Mouse (Mus musculus) midbrain, embryonic 13.5 days (tissue): ENCODE data around the gene Slc1a3. TPM values are rescaled to one million over a fixed set of nuclear protein-coding genes. Genes with fewer than 3 reads are reported as not detected.
A peak's percentile ranks its signal among the peaks of the same experiment; 100 is the strongest.
"Not testable (repeated sequence)": the region's sequence is repeated elsewhere in the genome, so short reads cannot be mapped to it uniquely, and the experiment has no call there.

Experiments used
- ATAC-seq: fragments of 200-750 bp; cut with Nextera tagmentation; 2 replicates; pipeline ENCODE4 v1.8.0; 2017; ENCODE audit warnings: mild to moderate bottlenecking, moderate TSS enrichment, moderate library complexity
- H3K27ac ChIP-seq: fragments of 300-500 bp; sonication (generic); 2 replicates; pipeline ENCODE4 v1.5.1; 2015; ENCODE audit warnings: inconsistent platforms, mild to moderate bottlenecking, moderate library complexity
- H3K27me3 ChIP-seq: fragments of 300-500 bp; sonication (generic); 2 replicates; pipeline ENCODE4 v1.6.1; 2015; ENCODE audit warnings: mild to moderate bottlenecking, inconsistent platforms
- H3K36me3 ChIP-seq: fragments of 300-500 bp; sonication (generic); 2 replicates; pipeline ENCODE4 v1.6.1; 2015; ENCODE audit warnings: mild to moderate bottlenecking, inconsistent platforms
- H3K4me1 ChIP-seq: fragments of 300-500 bp; sonication (generic); replicated peaks from 2 replicates; pipeline ENCODE4 v1.6.1; 2015; ENCODE audit warnings: inconsistent platforms
- H3K4me2 ChIP-seq: fragments of 300-500 bp; sonication (generic); replicated peaks from 2 replicates; pipeline ENCODE4 v1.6.1; 2015; ENCODE audit warnings: moderate library complexity, mild to moderate bottlenecking, inconsistent platforms
- H3K4me3 ChIP-seq: fragments of 300-500 bp; sonication (generic); replicated peaks from 2 replicates; pipeline ENCODE4 v1.5.1; 2015; ENCODE audit warnings: mild to moderate bottlenecking, inconsistent platforms
- H3K9ac ChIP-seq: fragments of 300-500 bp; sonication (generic); replicated peaks from 2 replicates; pipeline ENCODE4 v1.6.1; 2015; ENCODE audit warnings: mild to moderate bottlenecking, inconsistent platforms
- H3K9me3 ChIP-seq: fragments of 300-500 bp; sonication (generic); 2 replicates; pipeline ENCODE4 v1.6.1; 2016; ENCODE audit warnings: mild to moderate bottlenecking, inconsistent platforms
- WGBS: fragments of 180-500 bp; shearing (Covaris S2); methylation state at CpG from one replicate; pipeline ENCODE4 v1.1.7; 2015; 5-methylcytosine and 5-hydroxymethylcytosine counted together
- polyA plus RNA-seq: library from polyadenylated mRNA; unstranded; fragments of >200 nt; fragmentation: Nextera tagmentation; extraction: Ambion mirVana; gene quantifications from 2 replicates; pipeline ENCODE4 v1.2.1, GENCODE M21; 2015

Slc1a3 gene
- polyA plus RNA-seq, 1 experiment from 2014 or later, result 85.4 TPM

DNA sequence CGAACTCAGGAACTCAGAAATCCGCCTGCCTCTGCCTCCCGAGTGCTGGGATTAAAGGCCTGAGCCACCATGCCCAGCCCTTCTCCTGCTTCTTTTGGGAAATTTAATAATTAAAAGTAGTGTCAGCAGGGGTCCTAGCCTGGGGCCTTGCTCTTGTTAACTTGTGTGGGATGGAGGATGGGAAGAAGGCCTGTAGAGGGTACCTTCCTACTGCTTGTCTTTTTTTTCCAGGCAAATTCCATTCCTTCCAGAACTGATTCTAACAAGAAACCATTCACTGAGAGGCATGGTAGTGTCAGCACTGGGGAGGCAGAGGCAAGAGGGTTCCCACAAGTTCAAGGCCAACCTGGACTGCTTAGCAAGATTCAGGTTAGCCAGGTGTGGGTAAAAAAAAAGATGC, 11.2 kb upstream of the Slc1a3 start:
- Histone ChIP-seq H3K4me3 (no peak overlapping the region), H3K36me3 (no peaks in the 10 kb centered on the region), H3K9ac (no peak overlapping the region), H3K9me3 (0 out of 2 replicates have a peak, but pooled peaks cover 2% of the 10 kb centered on the region), H3K4me2 (no peak overlapping the region), H3K27me3 (no peaks in the 10 kb centered on the region), H3K4me1 (no peaks in the 10 kb centered on the region), H3K27ac (no peak overlapping the region)
- 93% methylated on average over 3 of the region's 3 CpGs for WGBS
- ATAC-seq, result no peak

DNA sequence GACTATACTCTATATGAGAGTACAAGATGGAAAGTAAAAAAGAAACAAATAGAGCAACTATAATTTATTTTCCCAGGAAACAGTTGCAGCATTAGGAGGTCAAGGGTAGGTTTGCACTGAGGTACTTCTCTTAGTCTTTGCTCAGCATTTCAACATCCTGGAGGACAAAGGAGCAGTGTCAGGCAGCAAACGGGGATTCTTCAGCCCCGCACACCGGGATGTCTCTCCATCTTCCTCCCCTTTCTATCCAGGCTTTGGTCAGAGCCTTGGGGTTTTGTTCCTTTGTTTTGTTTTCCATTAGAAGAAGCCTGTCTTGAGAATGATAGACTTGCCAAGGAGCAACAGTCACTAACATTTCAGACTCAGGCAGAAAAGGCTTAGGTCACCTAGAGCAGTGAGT, 10.4 kb upstream of the Slc1a3 start:
- H3K27me3 ChIP-seq, result no peaks in the 10 kb centered on the region
- WGBS, result 13% methylated on average over 3 of the region's 3 CpGs
- H3K4me2 ChIP-seq, result no peak overlapping the region
- H3K27ac ChIP-seq, result no peak overlapping the region
- ATAC-seq, result no peak
- H3K4me3 ChIP-seq, result no peak overlapping the region
- no peak overlapping the region for H3K9ac ChIP-seq
- H3K4me1 ChIP-seq, result peaks cover 3% of the 10 kb centered on the region; the same call in 1 of the 2 replicates
- H3K9me3 ChIP-seq, result 0 out of 2 replicates have a peak, but pooled peaks cover 2% of the 10 kb centered on the region
- no peaks in the 10 kb centered on the region for H3K36me3 ChIP-seq

DNA sequence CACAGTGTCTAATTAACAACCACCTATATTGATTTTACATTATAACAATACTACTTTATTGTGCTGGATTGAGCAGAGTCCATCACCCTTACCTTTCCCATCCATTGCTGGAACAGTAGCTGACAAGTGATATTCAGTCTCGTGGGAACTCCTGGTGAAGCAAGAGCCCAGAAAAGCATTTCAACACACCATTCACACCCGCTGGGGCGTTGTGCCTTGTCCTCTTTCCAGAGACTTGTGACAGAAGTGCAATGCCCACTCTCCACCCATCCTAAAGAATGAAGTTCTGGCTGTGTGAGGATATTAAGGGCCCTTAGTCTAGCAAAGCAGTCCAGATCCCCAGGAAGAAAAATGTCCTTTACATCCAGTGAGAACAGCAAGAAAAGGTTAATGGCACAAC, 7.9 kb upstream of the Slc1a3 start:
- no peaks in the 10 kb centered on the region for H3K36me3 ChIP-seq
- ATAC-seq, result no peak
- no peak overlapping the region for H3K4me3 ChIP-seq
- H3K4me2 ChIP-seq, result no peak overlapping the region
- H3K9ac ChIP-seq, result no peak overlapping the region
- H3K4me1 ChIP-seq, result peaks cover 3% of the 10 kb centered on the region; the same call in 1 of the 2 replicates
- no peaks in the 10 kb centered on the region for H3K27me3 ChIP-seq
- WGBS, result 86% methylated on average over 3 of the region's 3 CpGs
- H3K27ac ChIP-seq, result no peak overlapping the region
- 0 out of 2 replicates have a peak, but pooled peaks cover under 1% of the 10 kb centered on the region for H3K9me3 ChIP-seq

DNA sequence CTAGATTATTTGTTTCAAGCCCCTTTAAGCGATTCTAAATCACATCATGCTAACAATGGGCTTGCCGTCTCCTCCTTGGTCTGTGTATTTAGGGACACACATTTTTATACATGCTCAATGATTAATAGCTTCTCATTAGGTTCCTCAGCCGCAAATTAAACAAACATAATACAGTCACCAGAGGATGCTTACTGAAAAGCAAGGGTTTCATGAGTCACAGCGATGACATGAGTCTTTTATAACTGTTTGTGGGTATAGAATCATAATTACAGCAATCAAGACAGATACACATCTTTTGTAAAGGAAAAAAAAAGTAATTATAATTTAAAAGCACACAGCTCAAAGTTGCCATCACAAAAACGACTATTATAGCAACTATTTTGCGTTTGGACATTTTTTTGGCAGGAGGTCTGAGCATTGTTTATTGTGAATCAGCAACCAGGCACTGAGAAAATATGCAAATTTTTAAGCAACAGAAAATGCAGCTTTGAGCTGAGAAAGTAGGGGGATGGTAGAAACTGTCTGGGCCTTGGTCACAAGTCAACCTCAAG, 6.5 kb upstream of the Slc1a3 start:
- H3K4me3 ChIP-seq, result no peak overlapping the region
- 27% methylated on average over 6 of the region's 6 CpGs for WGBS
- ATAC-seq, result 0 out of 2 replicates have a peak, but pooled peaks have one; percentile 24

DNA sequence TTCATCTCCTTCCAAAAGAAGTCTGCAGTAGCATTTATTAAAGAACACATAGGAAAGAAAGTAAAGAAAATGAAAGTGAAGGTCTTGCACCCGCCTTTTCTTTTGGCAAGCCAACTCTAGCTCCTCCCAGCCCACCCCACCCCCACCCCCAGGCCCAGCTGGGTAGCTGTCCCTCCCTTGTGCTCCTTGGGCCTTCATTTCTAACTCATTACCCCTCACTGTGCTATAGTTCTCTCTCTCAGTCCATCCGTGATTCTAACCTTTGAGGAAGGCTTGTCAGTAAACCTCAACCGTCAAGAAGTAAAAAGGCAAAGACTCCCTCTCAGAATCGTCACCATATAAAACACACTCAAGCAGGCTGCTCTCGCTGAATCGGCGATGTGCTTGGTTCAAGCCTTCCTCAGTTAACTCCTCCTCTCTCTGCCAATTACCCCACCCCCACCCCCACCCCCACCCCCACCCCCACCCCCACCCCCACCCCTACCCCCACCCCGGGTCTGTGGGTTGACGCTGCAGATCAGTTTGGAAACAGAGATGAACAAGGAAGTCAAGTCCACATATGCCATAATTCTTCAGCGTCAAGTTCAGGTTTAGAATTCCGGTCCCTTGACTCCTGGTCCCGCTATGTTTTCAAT, 5.9 kb upstream of the Slc1a3 start:
- no peak overlapping the region for H3K9ac ChIP-seq
- no peaks in the 10 kb centered on the region for H3K9me3 ChIP-seq
- peaks cover 13% of the 10 kb centered on the region; the same call in 1 of the 2 replicates for H3K27me3 ChIP-seq
- H3K27ac ChIP-seq, result no peak overlapping the region
- H3K36me3 ChIP-seq, result no peaks in the 10 kb centered on the region
- no peak overlapping the region for H3K4me3 ChIP-seq
- H3K4me1 ChIP-seq, result peaks cover 3% of the 10 kb centered on the region; the same call in 1 of the 2 replicates
- peak overlapping the region; percentile 22; the same call in 1 of the 2 replicates for H3K4me2 ChIP-seq
- WGBS, result 13% methylated on average over 12 of the region's 12 CpGs
- 0 out of 2 replicates have a peak, but pooled peaks have one; percentile 27 for ATAC-seq

More for the DNA sequence above, 6.5 kb upstream of the Slc1a3 start:
- peak overlapping the region; percentile 22; the same call in 1 of the 2 replicates for H3K4me2 ChIP-seq
- no peak overlapping the region for H3K9ac ChIP-seq
- peaks cover 7% of the 10 kb centered on the region; the same call in 1 of the 2 replicates for H3K27me3 ChIP-seq
- no peaks in the 10 kb centered on the region for H3K9me3 ChIP-seq
- H3K27ac ChIP-seq, result no peak overlapping the region
- H3K4me1 ChIP-seq, result peaks cover 3% of the 10 kb centered on the region; the same call in 1 of the 2 replicates
- H3K36me3 ChIP-seq, result no peaks in the 10 kb centered on the region

DNA sequence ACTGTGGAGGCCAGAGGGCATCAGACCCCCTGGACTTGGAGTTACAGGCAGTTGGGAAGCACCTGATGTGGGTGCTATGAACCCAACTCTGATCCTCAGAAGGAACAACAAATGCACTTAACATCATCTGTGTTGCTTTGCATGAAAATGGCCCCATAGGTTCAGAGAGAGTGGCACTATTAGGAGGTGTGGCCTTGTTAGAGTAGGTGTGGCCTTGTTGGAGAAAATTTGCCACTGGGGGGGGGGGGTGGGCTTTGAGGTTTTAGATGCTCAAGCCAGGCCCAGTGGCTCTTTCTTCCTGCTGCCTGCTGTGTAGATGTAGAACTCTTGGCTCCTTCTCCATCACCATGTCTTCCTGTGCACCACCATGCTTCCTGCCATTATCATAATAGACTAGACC, 5.1 kb upstream of the Slc1a3 start:
- Histone ChIP-seq H3K27ac (no peak overlapping the region), H3K36me3 (no peaks in the 10 kb centered on the region), H3K9ac (no peak overlapping the region), H3K4me3 (no peak overlapping the region), H3K4me1 (peaks cover 6% of the 10 kb centered on the region; the same call in 1 of the 2 replicates), H3K9me3 (no peaks in the 10 kb centered on the region), H3K4me2 (no peak overlapping the region), H3K27me3 (peaks cover 17% of the 10 kb centered on the region; the same call in 1 of the 2 replicates)
- no peak for ATAC-seq

DNA sequence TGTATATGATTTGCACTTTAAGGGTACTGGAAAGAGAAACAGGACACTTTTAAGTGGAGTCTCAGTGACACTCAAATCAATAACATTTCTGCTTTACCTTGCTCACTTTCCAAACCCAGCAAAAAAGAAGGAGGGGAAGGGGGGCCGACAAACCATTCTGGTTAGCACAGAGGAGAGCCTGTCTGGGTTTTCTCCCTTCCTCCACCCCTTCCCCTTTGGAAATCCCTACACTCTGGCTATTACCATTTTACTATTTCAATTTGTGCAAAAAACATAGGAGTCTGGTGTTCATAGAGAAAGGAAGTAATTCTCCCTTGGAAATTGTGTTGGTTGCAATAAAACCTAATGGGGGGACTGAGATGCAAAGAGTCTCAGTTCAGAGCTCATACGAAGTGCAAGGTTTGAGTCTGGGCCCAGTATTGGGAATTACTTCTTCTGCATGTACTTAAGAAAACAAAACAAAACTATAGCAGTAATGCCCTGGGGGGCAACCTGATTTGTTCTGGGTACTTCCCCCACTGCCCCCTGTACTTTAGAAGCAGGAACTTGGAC, 1.9 kb upstream of the Slc1a3 start:
- 81% methylated on average over 2 of the region's 2 CpGs for WGBS
- Histone ChIP-seq H3K4me3 (no peak overlapping the region), H3K4me1 (peaks cover 9% of the 10 kb centered on the region), H3K9ac (no peak overlapping the region), H3K27ac (no peak overlapping the region), H3K4me2 (no peak overlapping the region), H3K27me3 (peaks cover 26% of the 10 kb centered on the region; the same call in 1 of the 2 replicates), H3K36me3 (no peaks in the 10 kb centered on the region), H3K9me3 (no peaks in the 10 kb centered on the region)
- no peak for ATAC-seq

DNA sequence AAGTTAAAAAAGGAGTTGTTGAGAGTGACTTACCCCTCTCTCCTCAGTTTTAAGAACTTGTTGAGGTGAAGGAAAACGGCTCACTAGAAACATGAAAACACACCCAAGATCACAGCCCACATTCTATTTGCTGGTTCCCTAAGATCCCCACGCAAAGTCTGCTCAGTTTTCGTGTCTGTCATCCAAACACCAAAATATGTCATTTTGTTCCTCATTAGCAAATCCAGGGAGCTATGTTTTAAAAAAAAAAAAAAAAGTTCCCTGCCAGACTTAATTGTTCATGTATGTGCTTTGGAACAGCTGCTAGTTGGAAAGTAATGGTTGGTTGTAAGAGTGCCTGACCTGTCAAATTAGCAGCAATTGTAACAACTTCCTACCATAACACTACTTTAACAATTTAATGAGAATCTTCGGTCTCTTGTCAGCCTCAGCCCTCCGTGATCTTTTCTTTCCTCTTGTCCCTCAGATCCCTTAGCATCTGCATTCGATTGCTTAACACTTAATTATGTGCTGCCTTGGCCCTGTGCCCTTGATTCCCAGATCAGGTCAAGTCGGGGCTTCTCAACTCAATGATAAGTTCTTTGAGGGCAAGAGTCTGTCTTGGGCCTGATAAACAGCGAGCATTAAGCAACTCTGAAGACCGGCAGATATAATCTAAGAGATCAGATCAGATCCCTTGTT, 1.2 kb upstream of the Slc1a3 start:
- no peak overlapping the region for H3K27ac ChIP-seq
- H3K4me2 ChIP-seq, result no peak overlapping the region
- no peak overlapping the region for H3K4me3 ChIP-seq
- H3K9me3 ChIP-seq, result no peaks in the 10 kb centered on the region
- H3K9ac ChIP-seq, result no peak overlapping the region
- WGBS, result 69% methylated on average over 9 of the region's 9 CpGs
- peaks cover 9% of the 10 kb centered on the region for H3K4me1 ChIP-seq
- no peaks in the 10 kb centered on the region for H3K36me3 ChIP-seq
- H3K27me3 ChIP-seq, result peaks cover 26% of the 10 kb centered on the region; the same call in 1 of the 2 replicates
- no peak for ATAC-seq

DNA sequence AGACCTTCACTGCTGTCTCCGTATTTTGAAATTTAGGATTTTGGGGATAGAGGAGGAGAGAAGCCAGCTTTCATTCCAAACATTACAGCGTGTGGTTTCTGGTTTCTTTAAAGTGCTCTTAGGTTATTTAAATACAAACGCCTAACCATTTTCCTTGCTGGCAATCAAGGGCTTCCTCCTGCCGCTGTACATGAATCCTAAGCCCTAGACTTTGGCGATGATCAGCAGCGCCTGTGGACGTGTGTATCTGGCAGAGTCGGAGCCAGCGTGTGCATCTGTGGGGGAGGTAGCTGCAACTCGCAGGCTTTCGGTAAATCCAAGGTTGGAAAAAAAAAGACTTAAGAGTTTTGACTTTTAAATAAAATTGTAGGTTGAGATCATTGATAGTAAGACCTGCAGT, 986 bp downstream of the Slc1a3 start:
- ATAC-seq, result no peak
- peaks cover 7% of the 10 kb centered on the region for H3K4me1 ChIP-seq
- H3K9ac ChIP-seq, result peak overlapping the region; percentile 67
- H3K36me3 ChIP-seq, result no peaks in the 10 kb centered on the region
- no peaks in the 10 kb centered on the region for H3K9me3 ChIP-seq
- peak overlapping the region; percentile 66 for H3K4me3 ChIP-seq
- WGBS, result 2% methylated on average over 11 of the region's 11 CpGs
- H3K27me3 ChIP-seq, result peaks cover 26% of the 10 kb centered on the region; the same call in 1 of the 2 replicates
- no peak overlapping the region for H3K27ac ChIP-seq
- H3K4me2 ChIP-seq, result peak overlapping the region; percentile 92

DNA sequence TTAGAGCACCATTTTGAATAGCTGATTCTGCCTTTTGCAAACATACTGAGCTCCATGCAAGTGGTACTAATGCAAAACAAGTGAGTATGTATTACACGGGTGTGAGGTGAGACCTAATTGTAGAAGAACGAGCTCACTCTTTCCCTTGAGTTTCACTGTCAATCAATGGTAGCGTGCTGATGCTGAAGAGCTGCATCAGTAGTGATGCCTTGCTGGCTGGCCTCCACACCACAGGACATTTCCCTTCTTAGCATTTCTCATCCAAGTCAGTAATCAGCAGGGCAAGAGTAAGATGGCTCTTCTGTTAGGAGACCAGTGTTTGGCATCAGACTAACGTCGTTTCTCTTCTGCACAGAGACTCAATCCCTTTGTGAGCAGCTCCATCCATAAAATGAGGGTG, 4.0 kb downstream of the Slc1a3 start:
- ATAC-seq, result no peak
- Histone ChIP-seq H3K4me3 (no peak overlapping the region), H3K27ac (no peak overlapping the region), H3K4me2 (no peak overlapping the region), H3K4me1 (peaks cover 7% of the 10 kb centered on the region), H3K9ac (no peak overlapping the region), H3K27me3 (peaks cover 15% of the 10 kb centered on the region; the same call in 1 of the 2 replicates), H3K9me3 (no peaks in the 10 kb centered on the region), H3K36me3 (no peaks in the 10 kb centered on the region)
- 89% methylated on average over 5 of the region's 5 CpGs for WGBS

DNA sequence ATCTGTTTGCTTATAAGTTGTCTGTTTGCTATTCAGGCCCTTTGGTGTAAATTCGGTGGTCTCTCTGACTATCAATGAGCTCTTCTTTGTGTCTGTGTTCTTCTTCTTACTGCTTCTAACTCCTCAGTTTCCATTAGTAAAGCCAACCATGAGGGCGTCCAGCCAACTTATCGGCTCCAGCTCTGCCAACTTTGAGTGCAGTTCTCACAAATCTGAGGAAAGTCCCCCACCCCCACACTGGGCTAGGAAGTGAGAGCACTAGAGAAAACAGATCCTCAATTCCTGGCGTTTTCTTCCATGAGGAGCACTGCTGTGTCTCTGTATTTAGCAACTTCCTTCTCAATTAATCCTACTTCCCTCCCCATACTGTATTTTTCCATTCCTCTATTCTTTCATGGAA, 4.4 kb downstream of the Slc1a3 start:
- H3K4me1 ChIP-seq, result peaks cover 7% of the 10 kb centered on the region
- H3K27me3 ChIP-seq, result 0 out of 2 replicates have a peak, but pooled peaks cover 11% of the 10 kb centered on the region
- H3K9me3 ChIP-seq, result no peaks in the 10 kb centered on the region
- no peak for ATAC-seq
- H3K9ac ChIP-seq, result no peak overlapping the region
- no peak overlapping the region for H3K27ac ChIP-seq
- H3K4me3 ChIP-seq, result no peak overlapping the region
- no peak overlapping the region for H3K4me2 ChIP-seq
- H3K36me3 ChIP-seq, result no peaks in the 10 kb centered on the region
- WGBS, result 70% methylated on average over 4 of the region's 4 CpGs

DNA sequence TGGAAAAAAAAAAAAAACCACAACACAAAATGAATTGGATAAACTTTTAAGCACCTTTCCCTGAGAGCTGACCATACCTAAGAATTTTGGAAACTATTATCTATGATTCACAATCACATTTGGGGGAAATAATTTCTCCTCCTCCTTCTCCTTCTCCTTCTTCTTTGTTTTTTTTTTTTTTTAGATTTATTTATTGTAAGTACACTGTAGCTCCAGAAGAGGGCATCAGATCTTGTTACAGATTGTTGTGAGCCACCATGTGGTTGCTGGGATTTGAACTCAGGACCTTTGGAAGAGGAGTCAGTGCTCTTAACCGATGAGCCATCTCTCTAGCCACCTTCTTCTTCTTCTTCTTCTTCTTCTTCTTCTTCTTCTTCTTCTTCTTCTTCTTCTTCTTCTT, 5.0 kb downstream of the Slc1a3 start:
- H3K27ac ChIP-seq, H3K9me3 ChIP-seq, H3K9ac ChIP-seq, H3K27me3 ChIP-seq, H3K4me2 ChIP-seq, H3K4me3 ChIP-seq, H3K36me3 ChIP-seq, ATAC-seq, H3K4me1 ChIP-seq: not testable (repeated sequence)
- WGBS, result 96% methylated on average over 1 of the region's 1 CpGs
